Mouse (Mus musculus): ENCODE data around the gene P2ry13. TPM values are rescaled to one million over a fixed set of nuclear protein-coding genes. Genes with fewer than 3 reads are reported as not detected.

The P2ry13 gene
- polyA plus RNA-seq, 1 experiment = not detected

DNA sequence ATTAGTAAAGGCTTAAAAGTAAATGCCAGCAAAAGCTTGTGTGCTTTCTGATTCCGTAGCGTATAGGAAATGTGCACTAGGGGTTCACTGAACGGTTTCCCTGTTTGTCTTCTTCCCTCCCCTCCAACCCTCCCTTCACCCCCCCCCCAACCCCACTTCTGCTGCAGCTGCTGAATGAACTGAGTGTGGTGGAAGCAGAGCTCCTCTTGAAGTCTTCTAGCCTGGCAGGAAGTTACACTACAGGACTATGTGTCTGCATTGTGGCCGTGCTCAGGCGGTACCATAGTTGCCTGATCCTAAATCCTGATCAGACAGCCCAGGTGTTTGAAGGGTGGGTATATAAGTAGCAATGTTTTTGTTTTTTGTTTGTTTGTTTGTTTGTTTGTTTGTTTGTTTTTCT lies 24.2 kb upstream of the P2ry13 start:
- no peaks in the 10 kb centered on the region for H3K79me3 ChIP-seq (ENCODE audit: low read depth)
- no peak overlapping the region for H3K4me3 ChIP-seq (ENCODE audit: insufficient read depth, poor library complexity, severe bottlenecking)
- H3K79me2 ChIP-seq (ENCODE audit: control insufficient read depth, insufficient read depth) = no peaks in the 10 kb centered on the region
- TF ChIP-seq FOSL1 (IDR thresholded peaks at IDR 0.05; ENCODE audit: insufficient read depth, low read length, poor library complexity, severe bottlenecking) = no peak
- TF ChIP-seq CTCF (IDR thresholded peaks at IDR 0.05; ENCODE audit: control insufficient read depth, insufficient read depth, insufficient read length) = no peak
- no peak for TF ChIP-seq MYOG (IDR thresholded peaks at IDR 0.05; ENCODE audit: control insufficient read depth, extremely low read depth, insufficient read length)
- no peak for TF ChIP-seq CEBPB (IDR thresholded peaks at IDR 0.05; ENCODE audit: low read depth)
- TF ChIP-seq MAX (IDR thresholded peaks at IDR 0.05) = no peak
- no peak for TF ChIP-seq USF1 (IDR thresholded peaks at IDR 0.05; ENCODE audit: low read depth)
- TF ChIP-seq MYOD1 (IDR thresholded peaks at IDR 0.05; ENCODE audit: control insufficient read depth, insufficient read length, low read depth) = no peak
- no peak overlapping the region for H3ac ChIP-seq (ENCODE audit: control insufficient read depth, insufficient read length, low read depth)
- no peaks in the 10 kb centered on the region for H3K36me3 ChIP-seq (ENCODE audit: control insufficient read depth, insufficient read depth)
- H3K27me3 ChIP-seq (ENCODE audit: control insufficient read depth, insufficient read depth, insufficient read length) = no peaks in the 10 kb centered on the region

GRCm38 (mm10) chr3:59230912-59231311 lies 20.2 kb upstream of the P2ry13 start:
- Histone ChIP-seq H3K79me2 (ENCODE audit: control insufficient read depth, insufficient read depth) (no peaks in the 10 kb centered on the region), H3K4me3 (ENCODE audit: insufficient read depth, poor library complexity, severe bottlenecking) (no peak overlapping the region), H3K36me3 (ENCODE audit: control insufficient read depth, insufficient read depth) (no peaks in the 10 kb centered on the region), H3K79me3 (ENCODE audit: low read depth) (no peaks in the 10 kb centered on the region), H3ac (ENCODE audit: control insufficient read depth, insufficient read length, low read depth) (no peak overlapping the region), H3K27me3 (ENCODE audit: control insufficient read depth, insufficient read depth, insufficient read length) (no peaks in the 10 kb centered on the region)
- TF ChIP-seq USF1 (IDR thresholded peaks at IDR 0.05; ENCODE audit: low read depth) = no peak
- TF ChIP-seq MYOD1 (IDR thresholded peaks at IDR 0.05; ENCODE audit: control insufficient read depth, insufficient read length, low read depth) = no peak
- TF ChIP-seq CEBPB (IDR thresholded peaks at IDR 0.05; ENCODE audit: low read depth) = no peak
- no peak for TF ChIP-seq MAX (IDR thresholded peaks at IDR 0.05)
- no peak for TF ChIP-seq MYOG (IDR thresholded peaks at IDR 0.05; ENCODE audit: control insufficient read depth, extremely low read depth, insufficient read length)
- TF ChIP-seq FOSL1 (IDR thresholded peaks at IDR 0.05; ENCODE audit: insufficient read depth, low read length, poor library complexity, severe bottlenecking) = no peak
- no peak for TF ChIP-seq CTCF (IDR thresholded peaks at IDR 0.05; ENCODE audit: control insufficient read depth, insufficient read depth, insufficient read length)

- Histone ChIP-seq H3K36me3 (ENCODE audit: control insufficient read depth, insufficient read depth) (no peaks in the 10 kb centered on the region), H3ac (ENCODE audit: control insufficient read depth, insufficient read length, low read depth) (no peak overlapping the region), H3K79me3 (ENCODE audit: low read depth) (no peaks in the 10 kb centered on the region), H3K4me3 (ENCODE audit: insufficient read depth, poor library complexity, severe bottlenecking) (no peak overlapping the region), H3K27me3 (ENCODE audit: control insufficient read depth, insufficient read depth, insufficient read length) (no peaks in the 10 kb centered on the region), H3K79me2 (ENCODE audit: control insufficient read depth, insufficient read depth) (no peaks in the 10 kb centered on the region)
- TF ChIP-seq MYOG (IDR thresholded peaks at IDR 0.05; ENCODE audit: control insufficient read depth, extremely low read depth, insufficient read length) (no peak), CEBPB (IDR thresholded peaks at IDR 0.05; ENCODE audit: low read depth) (no peak), FOSL1 (IDR thresholded peaks at IDR 0.05; ENCODE audit: insufficient read depth, low read length, poor library complexity, severe bottlenecking) (no peak)
Observed at GRCm38 (mm10) chr3:59228730-59229551, 18.3 kb upstream of the P2ry13 start.

GRCm38 (mm10) chr3:59227696-59228095 lies 17.0 kb upstream of the P2ry13 start:
- H3K36me3 ChIP-seq (ENCODE audit: control insufficient read depth, insufficient read depth) = no peaks in the 10 kb centered on the region
- H3ac ChIP-seq (ENCODE audit: control insufficient read depth, insufficient read length, low read depth) = no peak overlapping the region
- H3K4me3 ChIP-seq (ENCODE audit: insufficient read depth, poor library complexity, severe bottlenecking) = no peak overlapping the region
- TF ChIP-seq CEBPB (IDR thresholded peaks at IDR 0.05; ENCODE audit: low read depth) = no peak
- no peak for TF ChIP-seq MYOG (IDR thresholded peaks at IDR 0.05; ENCODE audit: control insufficient read depth, extremely low read depth, insufficient read length)
- no peak for TF ChIP-seq MAX (IDR thresholded peaks at IDR 0.05)
- TF ChIP-seq MYOD1 (IDR thresholded peaks at IDR 0.05; ENCODE audit: control insufficient read depth, insufficient read length, low read depth) = no peak
- TF ChIP-seq FOSL1 (IDR thresholded peaks at IDR 0.05; ENCODE audit: insufficient read depth, low read length, poor library complexity, severe bottlenecking) = no peak
- no peak for TF ChIP-seq USF1 (IDR thresholded peaks at IDR 0.05; ENCODE audit: low read depth)
- no peak for TF ChIP-seq CTCF (IDR thresholded peaks at IDR 0.05; ENCODE audit: control insufficient read depth, insufficient read depth, insufficient read length)
- H3K79me2 ChIP-seq (ENCODE audit: control insufficient read depth, insufficient read depth) = no peaks in the 10 kb centered on the region
- H3K79me3 ChIP-seq (ENCODE audit: low read depth) = no peaks in the 10 kb centered on the region
- H3K27me3 ChIP-seq (ENCODE audit: control insufficient read depth, insufficient read depth, insufficient read length) = no peaks in the 10 kb centered on the region

GRCm38 (mm10) chr3:59225411-59225810 lies 14.7 kb upstream of the P2ry13 start:
- Histone ChIP-seq H3K27me3 (ENCODE audit: control insufficient read depth, insufficient read depth, insufficient read length) (no peaks in the 10 kb centered on the region), H3K36me3 (ENCODE audit: control insufficient read depth, insufficient read depth) (no peaks in the 10 kb centered on the region), H3ac (ENCODE audit: control insufficient read depth, insufficient read length, low read depth) (no peak overlapping the region), H3K4me3 (ENCODE audit: insufficient read depth, poor library complexity, severe bottlenecking) (no peak overlapping the region), H3K79me3 (ENCODE audit: low read depth) (no peaks in the 10 kb centered on the region), H3K79me2 (ENCODE audit: control insufficient read depth, insufficient read depth) (no peaks in the 10 kb centered on the region)
- TF ChIP-seq CEBPB (IDR thresholded peaks at IDR 0.05; ENCODE audit: low read depth) = no peak

- H3K4me3 ChIP-seq (ENCODE audit: insufficient read depth, poor library complexity, severe bottlenecking) = no peak overlapping the region
- H3K27me3 ChIP-seq (ENCODE audit: control insufficient read depth, insufficient read depth, insufficient read length) = no peaks in the 10 kb centered on the region
- TF ChIP-seq MAX (IDR thresholded peaks at IDR 0.05) = no peak
- no peak for TF ChIP-seq CEBPB (IDR thresholded peaks at IDR 0.05; ENCODE audit: low read depth)
- no peak for TF ChIP-seq FOSL1 (IDR thresholded peaks at IDR 0.05; ENCODE audit: insufficient read depth, low read length, poor library complexity, severe bottlenecking)
- TF ChIP-seq USF1 (IDR thresholded peaks at IDR 0.05; ENCODE audit: low read depth) = no peak
- no peak for TF ChIP-seq MYOG (IDR thresholded peaks at IDR 0.05; ENCODE audit: control insufficient read depth, extremely low read depth, insufficient read length)
- no peak for TF ChIP-seq MYOD1 (IDR thresholded peaks at IDR 0.05; ENCODE audit: control insufficient read depth, insufficient read length, low read depth)
- TF ChIP-seq CTCF (IDR thresholded peaks at IDR 0.05; ENCODE audit: control insufficient read depth, insufficient read depth, insufficient read length) = no peak
- H3K79me2 ChIP-seq (ENCODE audit: control insufficient read depth, insufficient read depth) = no peaks in the 10 kb centered on the region
- no peaks in the 10 kb centered on the region for H3K36me3 ChIP-seq (ENCODE audit: control insufficient read depth, insufficient read depth)
- H3K79me3 ChIP-seq (ENCODE audit: low read depth) = no peaks in the 10 kb centered on the region
- H3ac ChIP-seq (ENCODE audit: control insufficient read depth, insufficient read length, low read depth) = no peak overlapping the region
Observed at GRCm38 (mm10) chr3:59222303-59222702, 11.6 kb upstream of the P2ry13 start.
